Mouse (Mus musculus): ENCODE data around the gene Tomm40l.
"Not testable (repeated sequence)": the region's sequence is repeated elsewhere in the genome, so short reads cannot be mapped to it uniquely, and the experiment has no call there.

The Tomm40l gene

GRCm38 (mm10) chr1:171249913-171250600 lies 27.7 kb upstream of the Tomm40l start, which contains the start of gene Adamts4:
Adamts4 (plus strand) TSS chr1:171250421.
- no peak for DNase-seq

- no peak for DNase-seq
Observed at GRCm38 (mm10) chr1:171248386-171249226, 26.3 kb upstream of the Tomm40l start.

- no peak for DNase-seq
Observed at GRCm38 (mm10) chr1:171247916-171248315, 25.6 kb upstream of the Tomm40l start.

GRCm38 (mm10) chr1:171247453-171247841 lies 25.1 kb upstream of the Tomm40l start:
- no peak for DNase-seq

- DNase-seq, result peak; percentile 98
Observed at GRCm38 (mm10) chr1:171246709-171247452, 24.6 kb upstream of the Tomm40l start.

- DNase-seq, result no peak
Observed at GRCm38 (mm10) chr1:171245353-171245752, 23.0 kb upstream of the Tomm40l start.

GRCm38 (mm10) chr1:171241952-171242351 lies 19.6 kb upstream of the Tomm40l start:
- DNase-seq, result not testable (repeated sequence)

- no peak for DNase-seq
Observed at GRCm38 (mm10) chr1:171240911-171241310, 18.6 kb upstream of the Tomm40l start.

- peak; percentile 73 for DNase-seq
Observed at GRCm38 (mm10) chr1:171239992-171240744, 17.9 kb upstream of the Tomm40l start.

GRCm38 (mm10) chr1:171238463-171238862 lies 16.1 kb upstream of the Tomm40l start:
- peak; percentile 79 for DNase-seq

- DNase-seq, result no peak
Observed at GRCm38 (mm10) chr1:171237438-171237837, 15.1 kb upstream of the Tomm40l start.

GRCm38 (mm10) chr1:171235791-171236190 lies 13.5 kb upstream of the Tomm40l start:
- DNase-seq, result no peak

- DNase-seq, result no peak
Observed at GRCm38 (mm10) chr1:171234538-171234937, 12.2 kb upstream of the Tomm40l start.

GRCm38 (mm10) chr1:171234126-171234525 lies 11.8 kb upstream of the Tomm40l start, which contains the start of gene Fcer1g:
Fcer1g (minus strand) TSS chr1:171234365.
- DNase-seq, result peak; percentile 65

- DNase-seq, result peak; percentile 83
Observed at GRCm38 (mm10) chr1:171232800-171233730, 10.8 kb upstream of the Tomm40l start.

- no peak for DNase-seq
Observed at GRCm38 (mm10) chr1:171232348-171232747, 10.0 kb upstream of the Tomm40l start.

- peak; percentile 39 for DNase-seq
Observed at GRCm38 (mm10) chr1:171231844-171232243, 9.5 kb upstream of the Tomm40l start.

GRCm38 (mm10) chr1:171230215-171230614 lies 7.9 kb upstream of the Tomm40l start:
- DNase-seq, result no peak

- no peak for DNase-seq
Observed at GRCm38 (mm10) chr1:171229750-171230149, 7.4 kb upstream of the Tomm40l start.

GRCm38 (mm10) chr1:171227879-171228278 lies 5.6 kb upstream of the Tomm40l start:
- no peak for DNase-seq

GRCm38 (mm10) chr1:171226780-171227179 lies 4.5 kb upstream of the Tomm40l start:
- no peak for DNase-seq

Data from lung, postnatal 36 days (tissue).